Mouse (Mus musculus) ovary, postnatal 10 days (tissue): ENCODE measurements at regions not wholly inside any gene's neighbourhood (a gene's known extent, or its start where the extent isn't known, plus 50 kb on each side); places are given as distances from the start of the nearest gene placed in this dataset.
"Not testable (repeated sequence)": the region's sequence is repeated elsewhere in the genome, so short reads cannot be mapped to it uniquely, and the experiment has no call there.

Source experiments
- DNase-seq: peaks from one replicate; pipeline ENCODE4 v3.0.0; 2022; ENCODE audit warnings: low spot score

GRCm38 (mm10) chr12:69485652-69486651 lies 96.9 kb downstream of the Vcpkmt start:
- DNase-seq = no peak

- DNase-seq = no peak
These were observed 101.4 kb downstream of the Vcpkmt start for GRCm38 (mm10) chr12:69481420-69481819.

GRCm38 (mm10) chr12:69476631-69477091 lies 104.4 kb upstream of the Gm9887 start:
- DNase-seq = no peak

GRCm38 (mm10) chr12:69476131-69476530 lies 103.9 kb upstream of the Gm9887 start:
- DNase-seq = no peak

GRCm38 (mm10) chr12:69474916-69475661 lies 102.8 kb upstream of the Gm9887 start:
- no peak for DNase-seq

GRCm38 (mm10) chr12:69474141-69474915 lies 102.1 kb upstream of the Gm9887 start:
- no peak for DNase-seq

GRCm38 (mm10) chr12:69473379-69474057 lies 101.3 kb upstream of the Gm9887 start:
- DNase-seq = no peak

GRCm38 (mm10) chr12:69472912-69473311 lies 100.7 kb upstream of the Gm9887 start:
- DNase-seq = no peak

- no peak for DNase-seq
These were observed 99.6 kb upstream of the Gm9887 start for GRCm38 (mm10) chr12:69471876-69472275.

GRCm38 (mm10) chr12:69469004-69469403 lies 96.7 kb upstream of the Gm9887 start:
- DNase-seq = no peak

- no peak for DNase-seq
These were observed 95.1 kb upstream of the Gm9887 start for GRCm38 (mm10) chr12:69467363-69467762.

GRCm38 (mm10) chr12:69464906-69465305 lies 92.6 kb upstream of the Gm9887 start:
- no peak for DNase-seq

GRCm38 (mm10) chr12:69463327-69463726 lies 91.1 kb upstream of the Gm9887 start:
- DNase-seq = not testable (repeated sequence)

- peak; percentile 44 for DNase-seq
These were observed 89.9 kb upstream of the Gm9887 start for GRCm38 (mm10) chr12:69461888-69462840.

GRCm38 (mm10) chr12:69460552-69461079 lies 88.4 kb upstream of the Gm9887 start:
- DNase-seq = no peak

GRCm38 (mm10) chr12:69458170-69458841 lies 86.0 kb upstream of the Gm9887 start:
- DNase-seq = no peak

GRCm38 (mm10) chr12:69456746-69457145 lies 84.5 kb upstream of the Gm9887 start:
- DNase-seq = no peak

GRCm38 (mm10) chr12:69456116-69456515 lies 83.9 kb upstream of the Gm9887 start:
- no peak for DNase-seq

GRCm38 (mm10) chr12:69455566-69455965 lies 83.3 kb upstream of the Gm9887 start:
- DNase-seq = no peak
